Mouse (Mus musculus) kidney, adult 2 months (tissue): ENCODE data around the gene Antxr1. TPM values are rescaled to one million over a fixed set of nuclear protein-coding genes. Genes with fewer than 3 reads are reported as not detected.

Experiments
- DNase-seq: peaks from one replicate; pipeline ENCODE4 v3.0.0; 2021
- H3K27ac ChIP-seq: fragments of 200-500 bp; 2 replicates; pipeline ENCODE4 v1.5.1; 2012; ENCODE audit warnings: low read depth, low read length, control low read depth, inconsistent platforms; ENCODE audit not compliant: insufficient read depth
- H3K27me3 ChIP-seq: fragments of 200-500 bp; replicated peaks from 2 replicates; pipeline ENCODE4 v1.6.1; 2012; ENCODE audit warnings: mild to moderate bottlenecking, moderate library complexity, low read length, inconsistent platforms; ENCODE audit not compliant: control insufficient read depth, insufficient read depth
- H3K36me3 ChIP-seq: fragments of 200-500 bp; 2 replicates; pipeline ENCODE4 v1.6.1; 2012; ENCODE audit warnings: mild to moderate bottlenecking, moderate library complexity, low read length, inconsistent platforms; ENCODE audit not compliant: control insufficient read depth, insufficient read depth
- H3K4me1 ChIP-seq: fragments of 200-500 bp; 2 replicates; pipeline ENCODE4 v1.6.1; 2011; ENCODE audit warnings: low read length; ENCODE audit not compliant: control insufficient read depth, insufficient read depth
- H3K4me3 ChIP-seq: fragments of 200-500 bp; 2 replicates; pipeline ENCODE4 v1.5.1; 2011; ENCODE audit warnings: mild to moderate bottlenecking, low read depth, low read length, control low read depth; ENCODE audit not compliant: insufficient read depth
- CTCF ChIP-seq: fragments of 200-500 bp; conservative IDR thresholded peaks from 2 replicates; pipeline ENCODE4 v1.5.1; 2011; ENCODE audit warnings: low read depth, mild to moderate bottlenecking, control low read depth, low read length, moderate library complexity, mixed read lengths; ENCODE audit not compliant: insufficient read depth, insufficient read length
- POLR2A ChIP-seq: fragments of 200-500 bp; IDR thresholded peaks from one replicate; pipeline ENCODE4 v1.6.1; 2011; ENCODE audit warnings: low read depth, low read length, control low read depth
- WGBS: fragments of 180-500 bp; shearing (Covaris S2); methylation state at CpG from one replicate; pipeline ENCODE4 v1.1.7; 2018; 5-methylcytosine and 5-hydroxymethylcytosine counted together
- polyA plus RNA-seq: library from polyadenylated mRNA; depleted of rRNA; stranded (reverse); fragments of >200 nt; gene quantifications from 2 replicates; pipeline ENCODE4 v1.2.3, GENCODE M21; 2012

Gene Antxr1
- polyA plus RNA-seq, 1 experiment, result 2.0 TPM

DNA sequence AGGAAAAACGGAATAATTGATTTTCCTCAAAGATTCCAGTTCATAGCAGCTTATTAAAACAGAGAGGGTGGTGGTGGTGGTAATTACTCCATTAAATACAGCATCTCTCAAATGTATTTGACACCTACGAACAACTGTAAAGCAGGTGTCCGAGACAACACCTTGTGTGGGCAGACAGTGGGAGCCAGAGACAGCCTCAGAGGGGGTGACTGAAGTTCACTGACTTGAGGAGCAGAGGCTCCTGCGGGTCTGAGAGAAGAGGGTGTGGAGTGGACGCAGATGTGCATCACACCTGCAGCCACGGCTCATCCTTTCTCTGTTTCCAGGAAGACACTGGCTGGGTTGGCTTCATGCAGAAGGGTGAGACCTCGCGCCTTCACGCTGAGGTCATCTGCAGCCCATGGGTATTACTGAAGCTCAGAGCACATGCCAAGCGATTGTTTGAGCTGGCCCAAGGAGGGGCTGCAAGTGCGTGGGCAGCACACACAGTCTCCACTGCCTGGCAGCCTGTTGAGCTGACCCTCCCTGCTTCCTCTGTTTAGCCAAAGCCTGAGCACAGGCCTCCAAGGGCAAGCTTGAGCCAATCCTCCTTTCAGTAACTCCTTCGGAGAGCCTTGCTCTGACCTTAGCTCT, 168.8 kb downstream of the Antxr1 start:
- Histone ChIP-seq H3K27ac (no peak overlapping the region), H3K36me3 (no peaks in the 10 kb centered on the region), H3K27me3 (no peaks in the 10 kb centered on the region), H3K4me1 (no peaks in the 10 kb centered on the region), H3K4me3 (no peak overlapping the region)
- TF ChIP-seq POLR2A (no peak), CTCF (no peak)
- WGBS, result 75% methylated on average over 12 of the region's 12 CpGs
- no peak for DNase-seq

DNA sequence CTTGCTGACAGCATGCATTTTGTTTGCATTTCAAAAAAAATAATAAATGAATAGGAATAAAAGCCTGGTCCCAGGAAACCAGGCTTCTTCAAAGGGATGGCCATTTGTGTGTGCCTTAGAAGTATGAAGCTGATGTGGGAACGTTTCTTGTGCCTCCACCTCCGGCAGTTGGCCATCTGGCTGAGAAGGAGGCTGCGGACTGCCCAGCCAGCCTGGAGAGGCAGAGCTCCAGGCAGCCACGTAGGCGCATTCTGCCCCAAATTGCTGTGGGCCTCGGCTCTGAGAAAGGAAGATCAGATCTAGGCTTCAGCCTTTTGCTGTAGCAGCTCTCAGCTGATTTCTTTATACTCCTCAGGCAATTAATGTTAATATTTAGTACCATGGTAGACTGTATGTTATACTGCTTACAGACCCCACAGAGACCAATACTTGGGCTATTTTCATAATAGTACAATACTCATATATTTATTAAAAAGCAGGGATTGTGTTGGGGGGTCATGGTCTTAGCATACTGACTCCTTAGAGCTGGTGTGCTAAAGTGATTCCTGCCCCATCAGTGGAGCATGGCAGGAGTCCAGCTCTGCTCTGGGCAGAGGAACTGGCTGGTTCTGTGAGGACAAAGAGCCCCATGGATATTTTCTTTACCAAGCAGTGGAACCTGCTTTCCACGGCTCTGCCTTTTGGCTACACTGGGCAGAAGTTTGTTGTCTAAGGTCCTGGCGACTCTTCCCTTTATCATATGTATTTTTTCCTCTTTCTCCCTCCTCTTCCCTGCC, 169.9 kb downstream of the Antxr1 start:
- no peak for DNase-seq
- H3K27ac ChIP-seq, result no peak overlapping the region
- H3K4me3 ChIP-seq, result no peak overlapping the region
- no peaks in the 10 kb centered on the region for H3K36me3 ChIP-seq
- no peaks in the 10 kb centered on the region for H3K4me1 ChIP-seq
- TF ChIP-seq POLR2A, result no peak
- TF ChIP-seq CTCF, result no peak
- no peaks in the 10 kb centered on the region for H3K27me3 ChIP-seq
- 67% methylated on average over 8 of the region's 8 CpGs for WGBS

DNA sequence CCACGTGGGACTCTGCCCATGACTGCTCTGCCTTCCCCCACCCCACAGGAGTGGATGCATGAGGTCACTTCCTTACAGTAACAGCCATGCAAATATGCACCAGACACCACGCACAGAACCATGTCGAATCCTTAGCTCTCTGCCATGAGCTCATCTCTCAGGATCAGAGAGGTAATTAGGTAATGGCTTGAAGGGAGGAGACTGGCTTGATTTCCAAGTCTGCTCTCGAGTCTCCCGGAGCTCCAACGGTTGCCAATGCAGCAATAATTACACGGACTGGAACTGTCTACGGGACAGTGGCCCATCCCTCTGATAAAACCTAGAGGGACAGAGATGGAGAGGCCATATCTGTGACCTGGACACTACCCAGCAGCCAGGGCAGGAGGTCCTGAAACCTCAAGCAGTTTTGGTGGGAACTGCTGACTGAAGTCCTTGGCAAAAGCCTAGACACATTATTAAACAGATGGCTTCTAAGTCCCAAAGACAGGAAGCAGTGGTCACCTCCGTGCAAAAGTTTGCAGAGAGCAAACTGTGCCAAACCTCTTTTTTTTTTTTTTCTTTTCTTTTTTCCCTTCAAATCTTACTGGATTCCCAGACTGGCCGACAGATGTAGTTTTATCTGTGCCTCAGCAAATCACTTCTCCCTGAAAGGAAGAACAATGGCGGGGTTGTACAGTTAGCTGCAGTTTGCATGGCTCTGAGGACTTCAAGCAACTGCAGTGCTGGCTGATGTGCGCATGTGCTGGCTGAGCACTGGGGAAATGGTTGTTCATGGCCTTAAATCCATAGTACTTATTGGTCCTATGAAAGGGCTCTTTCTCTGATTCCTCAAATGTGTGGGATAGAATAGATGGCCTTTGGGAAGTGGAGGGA, 174.0 kb downstream of the Antxr1 start:
- Histone ChIP-seq H3K36me3 (no peaks in the 10 kb centered on the region), H3K27me3 (no peaks in the 10 kb centered on the region), H3K4me3 (no peak overlapping the region), H3K4me1 (no peaks in the 10 kb centered on the region), H3K27ac (no peak overlapping the region)
- DNase-seq, result no peak
- TF ChIP-seq CTCF (no peak), POLR2A (no peak)
- WGBS, result 37% methylated on average over 12 of the region's 12 CpGs

DNA sequence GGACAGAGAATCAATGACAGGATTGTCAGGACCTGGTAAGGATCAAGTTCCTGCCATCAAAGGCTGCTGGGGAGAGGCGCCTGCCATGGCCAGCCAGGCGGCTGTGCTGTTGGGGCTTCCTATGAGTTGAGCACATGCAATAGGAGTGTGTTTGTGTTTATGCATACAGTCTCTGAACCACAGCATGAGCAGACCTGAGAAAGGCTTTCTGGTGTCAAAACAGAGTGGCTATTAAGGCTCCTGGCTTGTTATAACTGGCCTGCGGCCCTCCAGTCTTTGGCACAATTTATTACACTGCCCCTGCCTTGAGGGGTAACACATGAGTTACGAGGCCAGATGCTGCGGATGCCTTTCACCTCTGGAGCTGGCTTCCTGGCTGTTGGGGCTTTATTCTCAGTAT, 175.4 kb downstream of the Antxr1 start:
- no peaks in the 10 kb centered on the region for H3K36me3 ChIP-seq
- H3K4me3 ChIP-seq, result no peak overlapping the region
- TF ChIP-seq CTCF (no peak), POLR2A (no peak)
- no peaks in the 10 kb centered on the region for H3K27me3 ChIP-seq
- no peak overlapping the region for H3K27ac ChIP-seq
- no peak for DNase-seq
- H3K4me1 ChIP-seq, result no peaks in the 10 kb centered on the region
- 85% methylated on average over 5 of the region's 5 CpGs for WGBS

DNA sequence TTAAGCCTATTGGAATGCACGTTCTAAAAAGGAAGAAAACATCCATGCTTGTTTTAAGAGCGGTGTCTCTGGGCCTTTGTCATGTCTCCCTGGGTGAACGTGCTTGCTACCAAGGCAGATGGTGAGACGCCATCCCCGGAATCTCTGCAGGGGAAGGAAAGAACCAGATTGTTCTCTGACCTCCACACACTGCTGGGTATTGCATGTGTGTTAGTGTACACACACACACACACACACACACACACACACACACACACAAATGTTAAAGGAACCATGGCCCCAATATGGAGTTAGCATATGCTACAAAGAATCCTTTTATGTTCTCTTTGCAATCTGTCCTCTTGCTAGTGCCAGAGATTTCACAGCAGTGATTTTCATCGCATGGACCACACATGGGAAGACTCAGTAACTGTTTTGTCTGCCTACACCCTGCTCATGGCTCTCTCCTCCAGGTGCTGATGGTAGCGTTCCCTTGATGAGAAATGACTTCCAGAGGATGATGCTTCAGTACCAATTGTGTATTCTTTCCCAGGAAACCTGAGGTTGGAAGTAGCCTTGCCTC, 177.5 kb downstream of the Antxr1 start:
- Histone ChIP-seq H3K27ac (no peak overlapping the region), H3K4me1 (no peaks in the 10 kb centered on the region), H3K36me3 (no peaks in the 10 kb centered on the region), H3K4me3 (no peak overlapping the region), H3K27me3 (no peaks in the 10 kb centered on the region)
- no peak for DNase-seq
- no peak for TF ChIP-seq CTCF
- WGBS, result 90% methylated on average over 7 of the region's 7 CpGs

DNA sequence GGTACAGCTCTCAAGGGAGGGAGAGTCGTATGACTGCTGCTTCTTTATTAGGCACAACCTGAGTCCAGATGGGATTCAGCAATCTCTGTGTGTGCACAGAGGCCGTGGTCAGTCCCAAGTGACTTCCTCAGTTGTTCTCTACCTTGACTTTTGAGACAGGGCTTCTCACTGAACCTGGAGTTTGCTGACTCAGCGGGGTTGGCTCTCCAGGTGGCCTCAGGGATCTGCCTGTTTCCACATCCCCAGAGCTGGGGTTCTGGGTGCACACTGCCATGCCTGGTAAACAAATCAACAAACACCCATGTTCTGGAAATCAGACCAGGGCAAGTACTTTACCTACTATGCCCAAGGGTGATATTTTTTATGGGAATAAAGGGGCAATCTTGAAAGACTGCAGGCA, 181.8 kb downstream of the Antxr1 start:
- TF ChIP-seq POLR2A (no peak), CTCF (no peak)
- no peaks in the 10 kb centered on the region for H3K27me3 ChIP-seq
- WGBS, result 85% methylated on average over 3 of the region's 3 CpGs
- no peak overlapping the region for H3K4me3 ChIP-seq
- no peaks in the 10 kb centered on the region for H3K4me1 ChIP-seq
- no peaks in the 10 kb centered on the region for H3K36me3 ChIP-seq
- no peak overlapping the region for H3K27ac ChIP-seq
- DNase-seq, result no peak
